Mouse (Mus musculus) olfactory bulb, adult 2 months (tissue): Measurements from ENCODE around the gene Myo3a.

Source experiments
- CTCF ChIP-seq: fragments of 200-500 bp; IDR thresholded peaks from 2 replicates; pipeline ENCODE4 v1.5.1; 2012; ENCODE audit warnings: low read depth, mild to moderate bottlenecking, low read length, moderate library complexity; ENCODE audit not compliant: insufficient read depth
- POLR2A ChIP-seq: fragments of 200-500 bp; IDR thresholded peaks from 2 replicates; pipeline ENCODE4 v1.6.1; 2012; ENCODE audit warnings: mild to moderate bottlenecking, low read depth, low read length, moderate library complexity; ENCODE audit not compliant: insufficient read depth

GRCm38 (mm10) chr2:22634766-22635165, 407.5 kb downstream of the Myo3a start:
- TF ChIP-seq POLR2A (no peak), CTCF (no peak)
